Mouse (Mus musculus) Patski (cell line): Measurements from ENCODE around the gene Pim3. TPM values are rescaled to one million over a fixed set of nuclear protein-coding genes. Genes with fewer than 3 reads are reported as not detected.

Experiments used
- ATAC-seq: fragments of 100-300 bp; one replicate; pipeline ENCODE4 v1.8.0; 2021
- CTCF ChIA-PET: fragments of 350-600 bp; sonication (Branson Sonifier 250); formaldehyde crosslinking; loops from one replicate; lab custom pipeline; 2022; ENCODE audit warnings: inconsistent platforms; lab: Charles Lee
- POLR2A ChIA-PET: fragments of 350-600 bp; sonication (Branson Sonifier 250); formaldehyde crosslinking; loops from one replicate; lab custom pipeline; 2022; ENCODE audit warnings: antibody characterized with exemption, inconsistent platforms; lab: Charles Lee
- DNase-seq: peaks from one replicate; pipeline ENCODE4 v3.0.0-alpha.2; 2011; ENCODE audit warnings: low read depth, low spot score
- H3K27me3 ChIP-seq: fragments of 371-371 bp; one replicate; pipeline ENCODE4 v1.5.1; 2021
- CTCF ChIP-seq: fragments of 100-300 bp; IDR thresholded peaks from one replicate; pipeline ENCODE4 v1.5.1; 2021
- in situ Hi-C: fragments of 300-500 bp; cut with MboI; formaldehyde crosslinking; loops from 3 replicates; pipeline ENCODE4 v1.11.1; 2018; ENCODE audit warnings: low pct_unique_long_range_greater_than_20kb, mixed read lengths
- polyA plus RNA-seq: library from polyadenylated mRNA; unstranded; gene quantifications from one replicate; pipeline ENCODE4 v1.2.3, GENCODE M21; 2021

Pim3 gene
- polyA plus RNA-seq, 1 experiment from 2014 or later, result 149 TPM

DNA sequence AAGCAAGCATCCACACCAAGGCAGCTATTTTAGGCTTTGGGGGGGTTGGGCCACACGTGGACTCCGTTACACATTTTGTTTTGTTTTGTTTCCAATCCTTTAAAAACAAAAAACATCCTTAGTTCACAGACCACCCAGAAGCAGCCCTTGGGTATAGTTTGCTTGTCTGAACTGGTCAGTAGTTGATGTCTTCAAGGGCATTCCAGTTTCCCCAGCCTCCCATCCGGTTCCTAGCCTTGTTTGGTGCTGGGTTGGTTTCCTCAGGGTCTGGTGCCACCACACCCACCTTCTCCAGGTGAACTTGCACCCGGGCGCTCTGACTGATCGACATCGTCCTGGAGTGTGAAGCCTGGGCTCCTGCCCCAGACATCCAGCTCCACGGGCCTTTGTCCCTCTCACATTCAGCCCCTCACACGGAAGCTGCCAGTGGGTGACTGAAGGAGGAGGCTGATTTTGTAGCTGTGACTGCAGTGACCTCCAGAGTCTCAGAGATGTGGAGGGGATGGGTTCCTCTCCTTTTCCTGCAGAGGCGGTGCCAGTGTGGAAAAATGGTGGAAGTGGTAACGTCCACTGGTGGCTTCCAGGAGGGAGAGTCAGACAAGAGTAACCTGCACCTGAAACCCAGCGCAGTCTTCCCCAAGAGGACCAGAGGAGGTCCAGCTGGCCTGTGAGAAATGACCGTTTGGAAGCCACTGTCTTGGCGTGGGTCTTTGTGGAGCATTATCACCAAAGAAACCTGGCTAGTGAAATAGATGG, 42.2 kb downstream of the Pim3 start:
- no peak for TF ChIP-seq CTCF
- POLR2A ChIA-PET, result no interaction called here
- in situ Hi-C loops, result no loop called here

DNA sequence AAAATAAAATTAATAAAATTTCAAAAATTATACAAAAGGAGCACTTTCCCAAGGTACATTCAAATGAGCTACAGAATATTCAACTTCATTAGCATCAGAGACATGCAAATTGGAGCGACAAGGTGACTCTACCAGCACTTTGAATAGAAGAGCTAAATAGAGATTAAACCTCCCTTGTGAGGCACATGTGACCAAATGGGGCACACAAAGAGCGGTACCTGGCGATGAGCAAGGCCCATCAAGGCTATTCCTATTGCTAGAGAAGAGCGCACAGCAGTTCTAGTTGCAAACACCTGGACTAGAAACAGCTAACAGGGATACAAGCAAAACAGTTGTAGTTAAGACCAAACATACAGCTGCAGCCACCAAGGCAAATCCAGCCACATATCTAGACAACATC, 44.4 kb downstream of the Pim3 start:
- in situ Hi-C loops, result no loop called here
- POLR2A ChIA-PET, result no interaction called here
- DNase-seq, result no peak
- H3K27me3 ChIP-seq, result peaks cover 16% of the 10 kb centered on the region
- TF ChIP-seq CTCF, result no peak
- no peak for ATAC-seq
- CTCF ChIA-PET, result interaction anchor here (1.1 to 1.3 kb wide), 2 partner anchors 15 to 30 kb away, joined by 3 to 6 read pairs; no protein-coding TSS in a partner anchor

More for the DNA sequence above, 42.2 kb downstream of the Pim3 start:
- no peak for DNase-seq
- ATAC-seq, result no peak
- H3K27me3 ChIP-seq, result peaks cover 9% of the 10 kb centered on the region
- CTCF ChIA-PET, result interaction anchor here (1.5 kb wide), 1 partner anchor 18 kb away, joined by 3 read pairs; no protein-coding TSS in a partner anchor

DNA sequence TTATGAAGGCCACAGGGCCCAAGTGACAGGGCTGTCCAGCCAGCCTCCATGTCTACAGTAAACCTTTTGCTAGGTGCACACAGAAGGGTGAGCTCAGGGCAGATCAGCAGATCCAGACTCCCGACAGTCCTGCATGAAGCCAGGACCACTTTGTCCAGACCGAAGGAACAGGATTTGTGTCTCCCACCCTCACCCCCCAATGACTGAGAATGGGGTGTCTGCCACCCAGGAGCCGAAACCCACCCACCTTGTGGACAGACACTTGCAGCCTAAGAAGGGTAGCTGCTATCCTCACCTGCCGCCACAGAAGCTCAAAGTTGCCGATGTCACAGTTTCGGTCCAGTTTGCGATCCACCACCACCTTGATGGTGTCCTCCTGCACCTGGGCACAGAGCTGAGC, 53.1 kb downstream of the Pim3 start:
- TF ChIP-seq CTCF, result no peak
- ChIA-PET POLR2A (no interaction called here), CTCF (interaction anchor here (0.7 kb wide), 1 partner anchor 58 kb away, joined by 3 read pairs; no protein-coding TSS in a partner anchor)
- no peak for ATAC-seq
- in situ Hi-C loops, result no loop called here
- no peak for DNase-seq
- peaks cover 13% of the 10 kb centered on the region for H3K27me3 ChIP-seq

Other genes starting within 250 kb of the Pim3 start
- gene Brd1, start 128.0 kb upstream of the Pim3 start, polyA plus RNA-seq, result 41.7 TPM
- gene Zbed4, start 110.5 kb upstream of the Pim3 start, polyA plus RNA-seq, result 10.4 TPM
- 20.5 TPM for gene Alg12, start 42.9 kb upstream of the Pim3 start, polyA plus RNA-seq
- gene Creld2, start 42.5 kb upstream of the Pim3 start, polyA plus RNA-seq, result 90.6 TPM
- 0.03 TPM for gene Ttll8, start 92.2 kb downstream of the Pim3 start, polyA plus RNA-seq
- 0.06 TPM for gene Mlc1, start 116.8 kb downstream of the Pim3 start, polyA plus RNA-seq
- gene Mov10l1, start 120.7 kb downstream of the Pim3 start, polyA plus RNA-seq, result not detected
- gene Panx2, start 197.5 kb downstream of the Pim3 start, polyA plus RNA-seq, result 0.12 TPM
- gene Trabd, start 212.9 kb downstream of the Pim3 start, polyA plus RNA-seq, result 44.7 TPM
- gene Selenoo, start 226.9 kb downstream of the Pim3 start, polyA plus RNA-seq, result 31.1 TPM